Mouse (Mus musculus) cortical plate, adult 2 months (tissue): Measurements from ENCODE around the gene Dglucy. TPM values are rescaled to one million over a fixed set of nuclear protein-coding genes. Genes with fewer than 3 reads are reported as not detected.

Experiments used
- H3K27ac ChIP-seq: fragments of 200-500 bp; 2 replicates; pipeline ENCODE4 v1.5.1; 2012; ENCODE audit warnings: low read length, control low read depth, inconsistent platforms; ENCODE audit not compliant: insufficient read depth
- H3K4me1 ChIP-seq: fragments of 200-500 bp; 2 replicates; pipeline ENCODE4 v1.6.1; 2011; ENCODE audit warnings: low read length; ENCODE audit not compliant: control insufficient read depth, insufficient read depth
- H3K4me3 ChIP-seq: fragments of 200-500 bp; 2 replicates; pipeline ENCODE4 v1.5.1; 2011; ENCODE audit warnings: mild to moderate bottlenecking, low read length, control low read depth; ENCODE audit not compliant: insufficient read depth
- CTCF ChIP-seq: fragments of 200-500 bp; IDR thresholded peaks from 2 replicates; pipeline ENCODE4 v1.5.1; 2011; ENCODE audit warnings: mild to moderate bottlenecking, control low read depth, low read length; ENCODE audit not compliant: insufficient read depth; ENCODE audit errors: extremely low read depth
- POLR2A ChIP-seq: fragments of 200-500 bp; IDR thresholded peaks from 2 replicates; pipeline ENCODE4 v1.6.1; 2011; ENCODE audit warnings: mild to moderate bottlenecking, low read length, control low read depth; ENCODE audit not compliant: insufficient read depth; ENCODE audit errors: extremely low read depth
- polyA plus RNA-seq: library from polyadenylated mRNA; depleted of rRNA; stranded (reverse); fragments of >200 nt; gene quantifications from 2 replicates; pipeline ENCODE4 v1.2.3, GENCODE M21; 2012; rRNA removed

Gene Dglucy
- polyA plus RNA-seq, 1 experiment, result 8.0 TPM

GRCm38 (mm10) chr12:100937441-100938360 is 158.8 kb downstream of the Dglucy start:
- Histone ChIP-seq H3K4me3 (no peak overlapping the region), H3K4me1 (no peaks in the 10 kb centered on the region), H3K27ac (no peak overlapping the region)
- TF ChIP-seq CTCF (no peak), POLR2A (no peak)

- TF ChIP-seq POLR2A (no peak), CTCF (no peak)
- Histone ChIP-seq H3K27ac (no peak overlapping the region), H3K4me1 (no peaks in the 10 kb centered on the region), H3K4me3 (no peak overlapping the region)
Observed at GRCm38 (mm10) chr12:100941361-100941760, 162.5 kb downstream of the Dglucy start.

- no peak overlapping the region for H3K27ac ChIP-seq
- H3K4me3 ChIP-seq, result no peak overlapping the region
- TF ChIP-seq CTCF (no peak), POLR2A (no peak)
- H3K4me1 ChIP-seq, result no peaks in the 10 kb centered on the region
Observed at GRCm38 (mm10) chr12:100943146-100943545, 164.3 kb downstream of the Dglucy start.

- no peak overlapping the region for H3K27ac ChIP-seq
- TF ChIP-seq CTCF, result no peak
- no peak for TF ChIP-seq POLR2A
- H3K4me1 ChIP-seq, result no peaks in the 10 kb centered on the region
- no peak overlapping the region for H3K4me3 ChIP-seq
Observed at GRCm38 (mm10) chr12:100944921-100945336, 166.1 kb downstream of the Dglucy start.

- no peak overlapping the region for H3K4me3 ChIP-seq
- no peak overlapping the region for H3K27ac ChIP-seq
- no peak for TF ChIP-seq POLR2A
- no peak for TF ChIP-seq CTCF
Observed at GRCm38 (mm10) chr12:100945501-100945900, 166.6 kb downstream of the Dglucy start.

GRCm38 (mm10) chr12:100945948-100946347 is 167.1 kb downstream of the Dglucy start:
- TF ChIP-seq CTCF, result no peak
- TF ChIP-seq POLR2A, result no peak
- Histone ChIP-seq H3K4me1 (no peaks in the 10 kb centered on the region), H3K27ac (no peak overlapping the region), H3K4me3 (no peak overlapping the region)

More at GRCm38 (mm10) chr12:100945501-100945900, 166.6 kb downstream of the Dglucy start:
- H3K4me1 ChIP-seq, result no peaks in the 10 kb centered on the region

Other genes starting within 250 kb of the Dglucy start
- 9.5 and 10.8 TPM in 2 replicates for gene Rps6ka5, start 52.1 kb upstream of the Dglucy start, polyA plus RNA-seq
- 11.0 and 11.6 TPM in 2 replicates for gene Gpr68, start 129.1 kb downstream of the Dglucy start, polyA plus RNA-seq
- gene Ccdc88c, start 250.0 kb downstream of the Dglucy start, polyA plus RNA-seq, result 19.1 and 20.9 TPM in 2 replicates